Mouse (Mus musculus) urinary bladder, postnatal 10 days (tissue): ENCODE data around the gene Olfr324.

ENCODE experiments used
- DNase-seq: peaks from one replicate; pipeline ENCODE4 v3.0.0; 2022; ENCODE audit warnings: low spot score

Gene Olfr324

GRCm38 (mm10) chr11:58634878-58635277 lies 40.0 kb downstream of the Olfr324 start:
- DNase-seq = no peak

GRCm38 (mm10) chr11:58636376-58636977 lies 41.6 kb downstream of the Olfr324 start:
- DNase-seq = no peak

- DNase-seq = no peak
Observed at GRCm38 (mm10) chr11:58638176-58638701, 43.3 kb downstream of the Olfr324 start.

GRCm38 (mm10) chr11:58640272-58640867 lies 45.5 kb downstream of the Olfr324 start, which contains the start of gene Trim58:
Gene Trim58, plus strand, starts transcription at chr11:58640465.
- no peak for DNase-seq

GRCm38 (mm10) chr11:58641057-58641456 lies 46.1 kb downstream of the Olfr324 start:
- no peak for DNase-seq

GRCm38 (mm10) chr11:58641638-58642358 lies 46.9 kb downstream of the Olfr324 start:
- no peak for DNase-seq

GRCm38 (mm10) chr11:58643350-58643749 lies 48.4 kb downstream of the Olfr324 start:
- DNase-seq = no peak
